Mouse (Mus musculus) CH12.LX (cell line): ENCODE measurements around the gene Cd200.

Source experiments
- BHLHE40 ChIP-seq: IDR thresholded peaks from 2 replicates; pipeline ENCODE4 v1.6.1; 2011; ENCODE audit warnings: mild to moderate bottlenecking, low read depth, low read length, improper control_type of control experiment
- CHD2 ChIP-seq: IDR thresholded peaks from 2 replicates; pipeline ENCODE4 v1.6.1; 2011; ENCODE audit warnings: low read length, improper control_type of control experiment
- CTCF ChIP-seq, 2 experiments: IDR thresholded peaks in 1 of 2; conservative IDR thresholded peaks in 1 of 2; 2 replicates each; pipeline ENCODE4 v1.5.1; 2011 to 2012; ENCODE audit warnings: low read depth in 2 of 2, low read length in 2 of 2, improper control_type of control experiment in 1 of 2, inconsistent platforms in 1 of 2, mild to moderate bottlenecking in 1 of 2, moderate library complexity in 1 of 2
- EP300 ChIP-seq: IDR thresholded peaks from 2 replicates; pipeline ENCODE4 v1.6.1; 2011; ENCODE audit warnings: low read length, improper control_type of control experiment
- IRF4 ChIP-seq: IDR thresholded peaks from 2 replicates; pipeline ENCODE4 v1.6.1; 2014; ENCODE audit warnings: low read depth, mild to moderate bottlenecking, inconsistent platforms, low read length, improper control_type of control experiment
- MAFK ChIP-seq: IDR thresholded peaks from 2 replicates; pipeline ENCODE4 v1.6.1; 2011; ENCODE audit warnings: low read length, improper control_type of control experiment; ENCODE audit not compliant: insufficient replicate concordance
- MAX ChIP-seq: IDR thresholded peaks from 2 replicates; pipeline ENCODE4 v1.6.1; 2011; ENCODE audit warnings: low read length, improper control_type of control experiment
- MEF2A ChIP-seq: IDR thresholded peaks from 2 replicates; pipeline ENCODE4 v1.6.1; 2014; ENCODE audit warnings: low read depth, mild to moderate bottlenecking, inconsistent platforms, low read length, improper control_type of control experiment, borderline replicate concordance
- MXI1 ChIP-seq: IDR thresholded peaks from 2 replicates; pipeline ENCODE4 v1.6.1; 2011; ENCODE audit warnings: mild to moderate bottlenecking, low read depth, low read length, improper control_type of control experiment
- NELFE ChIP-seq: IDR thresholded peaks from 2 replicates; pipeline ENCODE4 v1.6.1; 2011; ENCODE audit warnings: low read depth, low read length, improper control_type of control experiment
- POLR2A ChIP-seq: IDR thresholded peaks from 2 replicates; pipeline ENCODE4 v1.6.1; 2011; ENCODE audit warnings: low read depth, mild to moderate bottlenecking, improper control_type of control experiment, low read length
- POLR2AphosphoS2 ChIP-seq: IDR thresholded peaks from 2 replicates; pipeline ENCODE4 v1.6.1; 2011; ENCODE audit warnings: low read depth, low read length, improper control_type of control experiment
- SIN3A ChIP-seq: IDR thresholded peaks from 2 replicates; pipeline ENCODE4 v1.6.1; 2012; ENCODE audit warnings: low read length, improper control_type of control experiment, inconsistent platforms
- ZNF384 ChIP-seq: IDR thresholded peaks from 2 replicates; pipeline ENCODE4 v1.6.1; 2012; ENCODE audit warnings: low read depth, low read length, improper control_type of control experiment, inconsistent platforms

GRCm38 (mm10) chr16:45364627-45365026, 44.2 kb downstream of the Cd200 start:
- no peak for TF ChIP-seq SIN3A
- no peak for TF ChIP-seq POLR2A
- no peak for TF ChIP-seq MAX
- no peak for TF ChIP-seq ZNF384
- TF ChIP-seq POLR2AphosphoS2: no peak
- peak; percentile 62 for TF ChIP-seq EP300
- TF ChIP-seq CTCF (conservative IDR thresholded peaks at IDR 0.05 in 1 of 2, IDR thresholded peaks at IDR 0.05 in 1 of 2; ENCODE audit: low read depth in 2 of 2, low read length in 2 of 2): no peak
- peak; percentile 79 for TF ChIP-seq IRF4
- no peak for TF ChIP-seq NELFE
- TF ChIP-seq MEF2A: no peak
- TF ChIP-seq CHD2: no peak
- no peak for TF ChIP-seq BHLHE40
- TF ChIP-seq MAFK: no peak
- no peak for TF ChIP-seq MXI1
